Mouse (Mus musculus) spleen, postnatal 4 days (tissue): ENCODE measurements around the gene Ubl5.
A peak's percentile ranks its signal among the peaks of the same experiment; 100 is the strongest.
"Not testable (repeated sequence)": the region's sequence is repeated elsewhere in the genome, so short reads cannot be mapped to it uniquely, and the experiment has no call there.

Experiments
- DNase-seq, 2 experiments: peaks; one replicate each; pipeline ENCODE4 v3.0.0; 2022; ENCODE audit warnings: low spot score in 2 of 2

Gene Ubl5

DNA sequence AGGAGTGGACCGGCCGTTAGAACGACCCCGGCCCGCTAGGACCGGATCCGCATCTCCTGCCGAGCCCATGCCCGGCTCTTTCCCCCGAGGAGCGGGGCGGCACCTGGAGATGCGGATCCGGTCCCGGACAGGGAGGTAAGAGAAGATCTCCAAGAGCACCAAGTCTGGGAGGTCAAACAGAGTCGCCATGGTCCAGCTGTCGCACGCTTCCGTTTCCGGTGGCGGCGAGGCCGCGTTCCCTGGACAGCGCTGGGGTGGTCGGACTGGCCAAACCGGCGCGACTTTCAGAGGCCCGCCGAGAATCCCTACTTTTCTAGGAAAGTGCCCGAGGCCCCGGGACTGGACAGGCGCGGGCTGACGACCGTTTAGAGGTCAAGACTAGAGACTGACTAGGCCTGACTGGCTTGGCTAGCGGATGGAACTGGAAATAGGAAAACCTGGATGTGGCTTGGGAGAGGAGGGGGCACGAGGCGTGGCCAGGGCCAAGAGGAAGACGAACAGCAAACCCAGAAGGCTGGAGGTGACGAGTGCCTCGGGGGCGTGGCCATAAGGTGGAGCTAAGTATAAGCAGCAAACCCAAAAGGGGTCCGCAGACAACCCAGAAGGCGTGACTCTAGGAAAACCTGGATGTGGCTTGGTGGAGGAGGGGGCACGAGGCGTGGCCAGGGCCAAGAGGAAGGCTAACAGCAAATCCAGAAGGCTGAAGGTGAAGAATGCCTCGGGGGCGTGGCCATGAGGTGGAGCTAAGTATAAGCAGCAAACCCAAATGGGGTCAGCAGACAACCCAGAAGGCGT is at the start of gene Ubl5:
Ubl5 (plus strand) TSS at position 778 of the 795 bp plus-strand sequence.
- DNase-seq: peak; percentile 78 to 81

- no peak for DNase-seq
Observed at GRCm38 (mm10) chr9:20601270-20601669, 41.4 kb upstream of the Ubl5 start.

DNA sequence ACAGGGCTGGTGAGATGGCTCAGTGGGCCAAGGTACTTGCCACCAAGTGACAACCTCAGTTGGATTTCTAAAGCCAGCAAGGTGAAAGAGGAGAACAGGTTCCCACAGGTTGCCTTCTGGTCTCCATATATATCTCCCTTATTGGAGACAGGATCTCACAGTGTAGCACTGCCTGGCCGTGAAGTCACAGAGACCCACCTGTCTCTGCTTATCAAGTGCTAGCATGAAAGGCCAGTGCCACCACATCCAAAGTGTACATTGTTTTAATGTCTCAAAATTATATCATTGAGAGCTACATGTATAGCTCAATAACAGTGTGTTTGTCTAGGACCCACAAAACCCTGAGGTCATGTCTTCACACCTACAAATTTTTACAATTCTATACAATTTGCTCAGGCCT is 36.4 kb upstream of the Ubl5 start:
- DNase-seq: no peak

GRCm38 (mm10) chr9:20607100-20607974 is 35.3 kb upstream of the Ubl5 start:
- DNase-seq: peak; percentile 76 to 90

GRCm38 (mm10) chr9:20609831-20610464 is 32.7 kb upstream of the Ubl5 start:
- DNase-seq: no peak

- no peak for DNase-seq
Observed at GRCm38 (mm10) chr9:20611976-20612375, 30.7 kb upstream of the Ubl5 start.

DNA sequence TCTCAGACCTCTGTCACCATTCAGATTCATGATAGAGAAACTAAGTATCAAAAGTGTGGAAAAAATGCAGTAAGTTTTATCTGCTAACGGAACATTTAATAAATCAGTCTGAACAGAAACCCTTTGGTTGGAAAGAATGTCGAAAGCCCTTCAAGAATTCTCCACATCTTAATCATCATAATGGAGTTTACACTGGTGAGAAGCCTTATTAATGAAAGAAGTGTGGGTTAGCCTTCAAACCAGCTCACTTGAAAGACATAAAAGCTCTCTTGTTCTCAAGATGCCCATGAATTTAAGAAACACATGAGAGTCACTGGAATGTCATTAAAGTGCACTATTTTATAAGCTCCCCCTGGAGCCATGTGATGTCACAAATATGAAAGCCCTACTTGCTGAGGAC is 26.0 kb upstream of the Ubl5 start:
- no peak for DNase-seq

DNA sequence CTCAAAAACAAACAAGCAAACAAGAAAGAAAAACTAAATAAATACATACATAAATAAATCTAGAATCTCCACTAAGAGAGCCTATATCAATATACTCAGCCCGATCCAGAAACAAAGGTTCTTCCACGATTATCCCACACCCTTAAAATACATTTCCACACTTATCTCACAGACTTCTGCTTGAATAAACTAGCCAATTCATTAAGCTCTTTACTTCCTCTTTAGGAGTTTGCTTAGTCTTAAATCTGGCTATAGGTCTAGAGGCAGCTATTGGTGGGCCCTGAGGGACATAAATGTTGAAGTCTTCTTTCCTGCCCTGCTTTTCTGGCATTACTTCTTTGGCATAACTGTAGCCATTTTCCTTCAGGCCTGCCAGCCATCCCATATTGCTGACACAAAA is 11.3 kb upstream of the Ubl5 start:
- no peak for DNase-seq

GRCm38 (mm10) chr9:20635676-20636075 is 7.0 kb upstream of the Ubl5 start:
- DNase-seq: not testable (repeated sequence)

- peak; percentile 54 to 71 for DNase-seq
Observed at GRCm38 (mm10) chr9:20636256-20636655, 6.4 kb upstream of the Ubl5 start.

GRCm38 (mm10) chr9:20636790-20637189 is 5.9 kb upstream of the Ubl5 start:
- DNase-seq: no peak

GRCm38 (mm10) chr9:20638552-20638951 is 4.1 kb upstream of the Ubl5 start:
- DNase-seq: no peak

- no peak for DNase-seq
Observed at GRCm38 (mm10) chr9:20639486-20639885, 3.2 kb upstream of the Ubl5 start.

DNA sequence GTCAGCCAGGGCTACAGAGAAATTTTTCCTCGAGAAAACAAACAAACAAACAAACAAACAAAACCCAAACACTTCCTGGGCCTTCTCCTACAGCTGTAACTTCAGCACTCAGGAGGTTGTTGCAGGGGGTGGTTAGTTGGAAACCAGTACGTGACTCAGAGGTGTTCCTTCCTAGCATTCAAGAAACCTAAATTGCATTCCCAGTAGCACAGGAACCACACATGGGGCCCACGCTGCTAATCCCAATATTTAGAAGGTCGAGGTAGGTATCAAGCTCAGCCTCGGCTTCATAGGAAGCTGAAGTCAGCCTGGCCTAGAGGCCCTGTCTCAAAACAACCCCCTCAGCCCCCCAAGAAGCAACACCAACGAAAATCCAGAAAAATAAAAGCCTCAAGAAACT is 1.2 kb upstream of the Ubl5 start:
- no peak for DNase-seq

DNA sequence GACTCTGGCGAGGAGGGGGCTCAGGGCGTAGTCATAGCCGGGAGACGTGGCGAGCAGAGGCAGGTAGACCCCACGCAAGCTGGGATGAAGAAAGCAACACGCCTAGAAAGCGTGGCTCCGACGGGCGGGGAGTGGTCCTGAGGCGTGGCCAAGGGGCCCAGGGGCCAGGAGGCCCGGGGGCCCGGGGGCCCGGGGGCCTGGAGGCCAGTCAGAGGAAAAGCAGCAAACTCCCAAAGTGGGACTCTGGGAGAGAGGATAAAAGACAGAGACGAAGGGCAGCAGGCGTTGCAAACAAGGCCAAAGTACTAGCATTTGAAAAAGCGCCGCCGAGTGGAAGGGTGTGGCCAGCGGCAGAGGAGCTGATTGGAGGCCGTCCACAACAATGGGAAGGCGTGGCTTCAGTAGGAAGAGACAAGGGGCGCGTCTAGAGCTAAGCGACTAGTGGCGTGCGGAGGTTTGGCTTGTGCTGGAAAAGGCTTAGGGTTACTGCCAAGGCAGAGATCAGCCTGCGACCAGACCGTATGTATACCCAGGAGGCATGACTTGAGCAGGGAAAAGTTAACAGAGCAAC is 303 bp downstream of the Ubl5 start:
- DNase-seq: peak; percentile 83 to 89

GRCm38 (mm10) chr9:20643781-20644180 is 1.1 kb downstream of the Ubl5 start:
- DNase-seq: no peak

DNA sequence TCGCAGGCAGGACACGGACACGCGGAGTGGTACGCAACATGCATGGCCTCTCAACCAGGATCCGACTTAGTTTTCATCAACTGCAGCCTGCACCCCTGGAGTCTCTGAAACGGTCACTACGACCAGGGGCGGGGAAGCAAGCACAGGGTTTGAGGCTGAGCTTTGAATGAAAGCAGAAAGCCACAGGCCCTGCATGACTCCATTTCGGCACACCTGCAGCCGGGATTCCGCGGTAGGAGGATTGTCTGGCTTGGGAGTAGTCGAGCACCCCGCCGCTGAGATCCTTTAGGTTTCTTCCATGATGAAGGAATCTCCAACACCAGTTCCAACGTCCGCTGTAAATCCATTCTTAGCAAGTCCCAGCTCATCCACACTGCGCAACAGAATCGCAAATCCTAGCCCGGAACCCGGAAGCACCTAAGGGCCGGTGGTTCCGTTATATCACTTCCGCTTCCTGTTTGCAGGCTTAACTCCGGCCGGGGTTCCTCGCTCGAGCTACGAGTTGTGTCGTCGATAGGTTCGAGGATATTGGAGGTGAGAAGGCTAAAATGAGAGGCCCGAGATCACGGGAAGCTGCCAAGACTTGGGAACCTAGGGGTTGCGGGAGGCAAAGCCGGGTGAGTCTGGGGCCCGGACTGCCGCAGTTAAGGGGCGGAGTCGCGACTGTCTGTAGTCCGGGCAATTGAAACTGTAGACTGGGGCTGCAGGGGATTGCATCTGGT is 1.8 kb downstream of the Ubl5 start, which contains the start of gene Fbxl12:
Fbxl12 (minus strand) TSS at position 408 of the 722 bp plus-strand sequence.
- peak; percentile 68 to 85 for DNase-seq

- no peak for DNase-seq
Observed at GRCm38 (mm10) chr9:20645121-20645520, 2.4 kb downstream of the Ubl5 start.

DNA sequence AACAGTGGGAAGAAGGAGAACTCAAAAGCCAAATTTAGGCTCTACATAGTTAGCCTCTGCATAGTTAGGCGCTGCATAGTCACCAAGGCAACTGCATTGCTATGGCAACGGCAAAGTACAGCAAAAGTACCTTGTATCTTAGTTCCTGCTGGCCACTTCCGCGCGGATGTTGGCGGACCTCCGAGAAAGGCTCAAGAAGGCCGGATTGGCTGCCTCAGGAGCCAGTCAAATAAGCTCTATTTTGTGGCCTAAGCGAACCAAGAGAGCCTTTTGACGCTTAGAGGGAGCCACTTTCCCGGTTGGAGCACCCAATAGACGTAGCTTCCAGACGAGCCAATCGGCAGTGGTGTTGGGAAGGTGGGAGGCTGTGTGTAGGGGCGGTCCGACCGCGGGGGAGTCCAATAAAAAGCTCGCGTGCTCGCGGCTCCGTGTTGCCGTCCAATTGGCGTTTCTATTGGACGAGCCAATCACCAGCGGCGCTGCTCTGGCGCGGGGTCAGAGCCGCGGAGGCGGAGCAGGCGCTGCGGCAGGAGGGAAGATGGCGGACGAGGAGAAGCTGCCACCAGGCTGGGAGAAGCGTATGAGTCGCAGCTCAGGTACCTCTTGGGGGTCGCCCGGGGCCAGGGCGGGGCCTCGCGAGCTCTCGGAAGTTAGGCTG is 9.1 kb downstream of the Ubl5 start, which contains the start of gene Pin1:
Pin1 (plus strand) TSS at position 494 of the 658 bp plus-strand sequence.
- DNase-seq: peak; percentile 96 to 97

DNA sequence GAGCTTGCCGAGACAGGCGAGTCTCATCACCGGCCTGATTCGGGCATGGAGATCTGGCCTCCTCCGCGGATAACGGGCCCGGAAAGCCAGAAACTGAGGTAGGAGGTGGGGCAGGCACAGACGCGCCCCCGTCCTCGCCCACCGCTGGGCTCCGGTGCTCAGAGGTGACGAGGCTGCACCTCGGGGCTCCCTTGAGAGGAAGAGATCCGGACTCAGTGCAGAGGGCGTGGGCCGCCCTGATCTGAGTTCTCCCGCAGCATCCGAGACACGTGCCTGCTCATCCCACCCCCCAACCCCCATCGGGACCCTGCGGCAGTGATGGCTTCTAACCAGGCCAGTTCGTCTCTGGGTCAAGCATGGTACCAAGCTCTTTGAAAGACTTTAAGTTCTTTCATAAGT is 9.6 kb downstream of the Ubl5 start:
- DNase-seq: no peak

GRCm38 (mm10) chr9:20653859-20654258 is 11.2 kb downstream of the Ubl5 start:
- DNase-seq: no peak
